Mouse (Mus musculus) liver, embryonic 12.5 days (tissue): ENCODE measurements around the gene Il1f5. TPM values are rescaled to one million over a fixed set of nuclear protein-coding genes. Genes with fewer than 3 reads are reported as not detected.

Experiments
- ATAC-seq: fragments of 200-750 bp; cut with Nextera tagmentation; 2 replicates; pipeline ENCODE4 v1.8.0; 2017; ENCODE audit warnings: moderate number of reproducible peaks, mild to moderate bottlenecking, moderate library complexity
- H3K27ac ChIP-seq: fragments of 300-500 bp; sonication (generic); 2 replicates; pipeline ENCODE4 v1.5.1; 2016; ENCODE audit warnings: mild to moderate bottlenecking
- H3K27me3 ChIP-seq: fragments of 300-500 bp; sonication (generic); replicated peaks from 2 replicates; pipeline ENCODE4 v1.6.1; 2016; ENCODE audit warnings: mild to moderate bottlenecking, moderate library complexity
- H3K36me3 ChIP-seq: fragments of 300-500 bp; sonication (generic); 2 replicates; pipeline ENCODE4 v1.6.1; 2016; ENCODE audit warnings: mild to moderate bottlenecking, moderate library complexity
- H3K4me1 ChIP-seq: fragments of 300-500 bp; sonication (generic); 2 replicates; pipeline ENCODE4 v1.6.1; 2016
- H3K4me2 ChIP-seq: fragments of 300-500 bp; sonication (generic); 2 replicates; pipeline ENCODE4 v1.6.1; 2016; ENCODE audit warnings: mild to moderate bottlenecking, moderate library complexity
- H3K4me3 ChIP-seq: fragments of 300-500 bp; sonication (generic); 2 replicates; pipeline ENCODE4 v1.5.1; 2016; ENCODE audit warnings: mild to moderate bottlenecking, moderate library complexity
- H3K9ac ChIP-seq: fragments of 300-500 bp; sonication (generic); 2 replicates; pipeline ENCODE4 v1.6.1; 2016; ENCODE audit warnings: mild to moderate bottlenecking, moderate library complexity
- H3K9me3 ChIP-seq: fragments of 300-500 bp; sonication (generic); replicated peaks from 2 replicates; pipeline ENCODE4 v1.6.1; 2016; ENCODE audit warnings: mild to moderate bottlenecking, moderate library complexity
- WGBS: fragments of 180-500 bp; shearing (Covaris S2); methylation state at CpG from one replicate; pipeline ENCODE4 v1.1.7; 2016; ENCODE audit not compliant: insufficient replicate concordance; 5-methylcytosine and 5-hydroxymethylcytosine counted together
- polyA plus RNA-seq: library from polyadenylated mRNA; unstranded; fragments of >200 nt; fragmentation: Nextera tagmentation; extraction: Ambion mirVana; gene quantifications from 2 replicates; pipeline ENCODE4 v1.2.1, GENCODE M21; 2016

The Il1f5 gene
- not detected in 2 replicates for polyA plus RNA-seq

- no peaks in the 10 kb centered on the region for H3K9me3 ChIP-seq
- H3K36me3 ChIP-seq = no peaks in the 10 kb centered on the region
- H3K4me2 ChIP-seq = no peak within 1 kb of the TSS
- H3K4me1 ChIP-seq = no peaks in the 10 kb centered on the region
- no peaks in the 10 kb centered on the region for H3K27me3 ChIP-seq
- H3K27ac ChIP-seq = no peak within 1 kb of the TSS
- ATAC-seq = no peak
- H3K4me3 ChIP-seq = no peak within 1 kb of the TSS
- no peak within 1 kb of the TSS for H3K9ac ChIP-seq
Observed at GRCm38 (mm10) chr2:24276654-24277053, at the start of gene Il1f5. Il1f5 (plus strand) TSS chr2:24276954.

- H3K4me3 ChIP-seq = no peak overlapping the region
- H3K27me3 ChIP-seq = no peaks in the 10 kb centered on the region
- H3K27ac ChIP-seq = no peak overlapping the region
- no peak overlapping the region for H3K9ac ChIP-seq
- no peak for ATAC-seq
- H3K9me3 ChIP-seq = 0 out of 2 replicates have a peak, but pooled peaks cover under 1% of the 10 kb centered on the region
- no peaks in the 10 kb centered on the region for H3K4me1 ChIP-seq
- no peaks in the 10 kb centered on the region for H3K36me3 ChIP-seq
- WGBS = 47% methylated on average over 2 of the region's 2 CpGs
- H3K4me2 ChIP-seq = no peak overlapping the region
Observed at GRCm38 (mm10) chr2:24227191-24227590, 49.6 kb upstream of the Il1f5 start.

GRCm38 (mm10) chr2:24267503-24267902 lies 9.3 kb upstream of the Il1f5 start:
- no peak for ATAC-seq
- Histone ChIP-seq H3K27ac (no peak overlapping the region), H3K27me3 (no peaks in the 10 kb centered on the region), H3K4me1 (no peaks in the 10 kb centered on the region), H3K36me3 (no peaks in the 10 kb centered on the region), H3K4me3 (no peak overlapping the region), H3K9me3 (no peaks in the 10 kb centered on the region), H3K4me2 (no peak overlapping the region), H3K9ac (no peak overlapping the region)
- WGBS = 71% methylated on average over 1 of the region's 1 CpGs

GRCm38 (mm10) chr2:24273619-24274018 lies 3.1 kb upstream of the Il1f5 start:
- H3K4me1 ChIP-seq = no peaks in the 10 kb centered on the region
- no peaks in the 10 kb centered on the region for H3K36me3 ChIP-seq
- WGBS = 68% methylated on average over 2 of the region's 2 CpGs
- no peak overlapping the region for H3K4me2 ChIP-seq
- no peak overlapping the region for H3K27ac ChIP-seq
- ATAC-seq = no peak
- no peak overlapping the region for H3K4me3 ChIP-seq
- H3K9ac ChIP-seq = no peak overlapping the region
- no peaks in the 10 kb centered on the region for H3K9me3 ChIP-seq
- H3K27me3 ChIP-seq = no peaks in the 10 kb centered on the region

GRCm38 (mm10) chr2:24275146-24275545 lies 1.6 kb upstream of the Il1f5 start:
- H3K36me3 ChIP-seq = no peaks in the 10 kb centered on the region
- H3K9ac ChIP-seq = no peak overlapping the region
- no peaks in the 10 kb centered on the region for H3K4me1 ChIP-seq
- H3K4me3 ChIP-seq = no peak overlapping the region
- no peak for ATAC-seq
- WGBS = 22% methylated on average over 1 of the region's 1 CpGs
- H3K9me3 ChIP-seq = no peaks in the 10 kb centered on the region
- H3K27me3 ChIP-seq = no peaks in the 10 kb centered on the region
- H3K27ac ChIP-seq = no peak overlapping the region
- no peak overlapping the region for H3K4me2 ChIP-seq

- no peak within 1 kb of the TSS for H3K27ac ChIP-seq
- H3K9ac ChIP-seq = no peak within 1 kb of the TSS
- no peaks in the 10 kb centered on the region for H3K9me3 ChIP-seq
- no peaks in the 10 kb centered on the region for H3K4me1 ChIP-seq
- 55% methylated on average over 5 of the region's 5 CpGs for WGBS
- no peak within 1 kb of the TSS for H3K4me3 ChIP-seq
- ATAC-seq = no peak
- no peak within 1 kb of the TSS for H3K4me2 ChIP-seq
- H3K36me3 ChIP-seq = no peaks in the 10 kb centered on the region
- no peaks in the 10 kb centered on the region for H3K27me3 ChIP-seq
Observed at GRCm38 (mm10) chr2:24290896-24291295, 14.1 kb downstream of the Il1f5 start, which contains the start of gene Il1f10. Il1f10 (plus strand) TSS chr2:24291196.

GRCm38 (mm10) chr2:24294616-24295015 lies 17.9 kb downstream of the Il1f5 start:
- 31% methylated on average over 1 of the region's 1 CpGs for WGBS
- no peak for ATAC-seq
- Histone ChIP-seq H3K36me3 (no peaks in the 10 kb centered on the region), H3K4me1 (no peaks in the 10 kb centered on the region), H3K4me2 (no peak overlapping the region), H3K9ac (no peak overlapping the region), H3K27ac (no peak overlapping the region), H3K9me3 (no peaks in the 10 kb centered on the region), H3K27me3 (no peaks in the 10 kb centered on the region), H3K4me3 (no peak overlapping the region)

GRCm38 (mm10) chr2:24296837-24297236 lies 20.1 kb downstream of the Il1f5 start:
- WGBS = 9% methylated on average over 3 of the region's 3 CpGs
- ATAC-seq = no peak
- H3K4me3 ChIP-seq = no peak overlapping the region
- no peaks in the 10 kb centered on the region for H3K27me3 ChIP-seq
- H3K36me3 ChIP-seq = no peaks in the 10 kb centered on the region
- H3K4me1 ChIP-seq = no peaks in the 10 kb centered on the region
- H3K27ac ChIP-seq = no peak overlapping the region
- H3K4me2 ChIP-seq = no peak overlapping the region
- no peak overlapping the region for H3K9ac ChIP-seq
- H3K9me3 ChIP-seq = no peaks in the 10 kb centered on the region

GRCm38 (mm10) chr2:24311302-24312001 lies 34.7 kb downstream of the Il1f5 start:
- Histone ChIP-seq H3K4me1 (no peaks in the 10 kb centered on the region), H3K36me3 (no peaks in the 10 kb centered on the region), H3K27me3 (no peaks in the 10 kb centered on the region), H3K9ac (no peak overlapping the region), H3K4me2 (no peak overlapping the region), H3K9me3 (no peaks in the 10 kb centered on the region), H3K4me3 (no peak overlapping the region), H3K27ac (no peak overlapping the region; the same call in 1 of the 2 replicates)
- WGBS = 35% methylated on average over 6 of the region's 6 CpGs
- ATAC-seq = peak; percentile 59

- Histone ChIP-seq H3K4me1 (no peaks in the 10 kb centered on the region), H3K27ac (no peak overlapping the region), H3K9me3 (no peaks in the 10 kb centered on the region), H3K36me3 (no peaks in the 10 kb centered on the region), H3K27me3 (no peaks in the 10 kb centered on the region), H3K9ac (no peak overlapping the region), H3K4me2 (no peak overlapping the region), H3K4me3 (no peak overlapping the region)
- no peak for ATAC-seq
- WGBS = 61% methylated on average over 1 of the region's 1 CpGs
Observed at GRCm38 (mm10) chr2:24316919-24317318, 40.2 kb downstream of the Il1f5 start.

GRCm38 (mm10) chr2:24317919-24318598 lies 41.3 kb downstream of the Il1f5 start:
- H3K27ac ChIP-seq = no peak overlapping the region
- no peak for ATAC-seq
- no peaks in the 10 kb centered on the region for H3K9me3 ChIP-seq
- H3K4me1 ChIP-seq = no peaks in the 10 kb centered on the region
- WGBS = 38% methylated on average over 4 of the region's 4 CpGs
- no peak overlapping the region for H3K9ac ChIP-seq
- H3K4me3 ChIP-seq = no peak overlapping the region
- H3K4me2 ChIP-seq = no peak overlapping the region
- no peaks in the 10 kb centered on the region for H3K36me3 ChIP-seq
- no peaks in the 10 kb centered on the region for H3K27me3 ChIP-seq
